Mouse (Mus musculus) bone marrow, adult 2 months (tissue): ENCODE results near the gene Anxa11.
"Not testable (repeated sequence)": the region's sequence is repeated elsewhere in the genome, so short reads cannot be mapped to it uniquely, and the experiment has no call there.

Experiments used
- CTCF ChIP-seq: fragments of 200-500 bp; IDR thresholded peaks from 2 replicates; pipeline ENCODE4 v1.5.1; 2011; ENCODE audit warnings: low read length, control low read depth; ENCODE audit not compliant: control insufficient read depth, insufficient read depth
- POLR2A ChIP-seq: fragments of 200-500 bp; IDR thresholded peaks from 2 replicates; pipeline ENCODE4 v1.6.1; 2011; ENCODE audit warnings: low read depth, mild to moderate bottlenecking, control low read depth, low read length, borderline replicate concordance; ENCODE audit not compliant: control insufficient read depth

- TF ChIP-seq POLR2A, CTCF: not testable (repeated sequence)
Observed at GRCm38 (mm10) chr14:25876640-25877039, 34.7 kb downstream of the Anxa11 start.
